Mouse (Mus musculus): ENCODE measurements around the gene Caskin2. TPM values are rescaled to one million over a fixed set of nuclear protein-coding genes. Genes with fewer than 3 reads are reported as not detected.

Caskin2 gene
- polyA plus RNA-seq, 1 experiment from 2014 or later: 12.0 TPM

Other genes starting within 250 kb of the Caskin2 start
- 150 and 155 TPM in 2 replicates for gene Nup85, start 249.2 kb downstream of the Caskin2 start, polyA plus RNA-seq (2015; fragmentation: Nextera tagmentation; extraction: Ambion mirVana)
- 89.5 and 98.3 TPM in 2 replicates for gene Mrps7, start 209.7 kb downstream of the Caskin2 start, polyA plus RNA-seq (2015; fragmentation: Nextera tagmentation; extraction: Ambion mirVana)
- 18.3 and 18.6 TPM in 2 replicates for gene Gga3, start 209.6 kb downstream of the Caskin2 start, polyA plus RNA-seq (2015; fragmentation: Nextera tagmentation; extraction: Ambion mirVana)
- gene Mif4gd, start 200.7 kb downstream of the Caskin2 start, polyA plus RNA-seq (2015; fragmentation: Nextera tagmentation; extraction: Ambion mirVana): 30.0 and 34.6 TPM in 2 replicates
- gene Slc25a19, start 185.3 kb downstream of the Caskin2 start, polyA plus RNA-seq (2015; fragmentation: Nextera tagmentation; extraction: Ambion mirVana): 24.7 and 25.4 TPM in 2 replicates
- 79.3 and 79.4 TPM in 2 replicates for gene Grb2, start 105.0 kb downstream of the Caskin2 start, polyA plus RNA-seq (2015; fragmentation: Nextera tagmentation; extraction: Ambion mirVana)
- gene Tmem94, start 48.2 kb downstream of the Caskin2 start, polyA plus RNA-seq (2015; fragmentation: Nextera tagmentation; extraction: Ambion mirVana): 18.6 and 20.8 TPM in 2 replicates
- 31.3 and 34.9 TPM in 2 replicates for gene Tsen54, start 1.1 kb upstream of the Caskin2 start, polyA plus RNA-seq (2015; fragmentation: Nextera tagmentation; extraction: Ambion mirVana)
- gene Llgl2, start 10.4 kb upstream of the Caskin2 start, polyA plus RNA-seq (2015; fragmentation: Nextera tagmentation; extraction: Ambion mirVana): 77.2 and 80.6 TPM in 2 replicates
- 95.2 and 111 TPM in 2 replicates for gene Myo15b, start 44.8 kb upstream of the Caskin2 start, polyA plus RNA-seq (2015; fragmentation: Nextera tagmentation; extraction: Ambion mirVana)
- 1.6 and 3.0 TPM in 2 replicates for gene Smim5, start 86.3 kb upstream of the Caskin2 start, polyA plus RNA-seq (2015; fragmentation: Nextera tagmentation; extraction: Ambion mirVana)
- 25.4 and 31.4 TPM in 2 replicates for gene Smim6, start 98.4 kb upstream of the Caskin2 start, polyA plus RNA-seq (2015; fragmentation: Nextera tagmentation; extraction: Ambion mirVana)
- gene Sap30bp, start 119.6 kb upstream of the Caskin2 start, polyA plus RNA-seq (2015; fragmentation: Nextera tagmentation; extraction: Ambion mirVana): 31.6 and 38.2 TPM in 2 replicates
- 16.2 and 21.0 TPM in 2 replicates for gene Recql5, start 119.8 kb upstream of the Caskin2 start, polyA plus RNA-seq (2015; fragmentation: Nextera tagmentation; extraction: Ambion mirVana)
- 7.9 and 10.0 TPM in 2 replicates for gene Itgb4, start 161.1 kb upstream of the Caskin2 start, polyA plus RNA-seq (2015; fragmentation: Nextera tagmentation; extraction: Ambion mirVana)
- 274 and 302 TPM in 2 replicates for gene Galk1, start 199.1 kb upstream of the Caskin2 start, polyA plus RNA-seq (2015; fragmentation: Nextera tagmentation; extraction: Ambion mirVana)
- gene H3f3b, start 214.3 kb upstream of the Caskin2 start, polyA plus RNA-seq (2015; fragmentation: Nextera tagmentation; extraction: Ambion mirVana): 1,398 and 1,618 TPM in 2 replicates
- gene Unk, start 216.7 kb upstream of the Caskin2 start, polyA plus RNA-seq (2015; fragmentation: Nextera tagmentation; extraction: Ambion mirVana): 25.7 and 27.4 TPM in 2 replicates

Measured in intestine, embryonic 15.5 days (tissue).